Mouse (Mus musculus) heart, embryonic 10.5 days (tissue): ENCODE results near the gene Zc3h13. TPM values are rescaled to one million over a fixed set of nuclear protein-coding genes. Genes with fewer than 3 reads are reported as not detected.

Experiments
- microRNA-seq: library from miRNA; unstranded; fragments of <30 nt; microRNA quantifications from one replicate; pipeline ENCODE4, GENCODE M21; 2017
- polyA plus RNA-seq: library from polyadenylated mRNA; unstranded; fragments of >200 nt; fragmentation: Nextera tagmentation; extraction: Ambion mirVana; gene quantifications from 2 replicates; pipeline ENCODE4 v1.2.1, GENCODE M21; 2016

Gene Zc3h13
- polyA plus RNA-seq, 1 experiment from 2014 or later: 26.2 TPM

Small RNA genes within 50 kb of the gene (microRNA-seq; reads per million reads assigned to microRNA genes)
- gene Gm44482: not detected

Other genes starting within 250 kb of the Zc3h13 start
- 0.13 TPM in 1 of 2 replicates, not detected in the other for gene Lrrc63, start 153.5 kb upstream of the Zc3h13 start, polyA plus RNA-seq
- gene Lcp1, start 153.3 kb upstream of the Zc3h13 start, polyA plus RNA-seq: 25.5 and 30.8 TPM in 2 replicates
- 0.22 and 5.8 TPM in 2 replicates for gene Cpb2, start 42.1 kb upstream of the Zc3h13 start, polyA plus RNA-seq
- gene Siah3, start 171.6 kb downstream of the Zc3h13 start, polyA plus RNA-seq: 0.05 TPM in 1 of 2 replicates, not detected in the other